Mouse (Mus musculus): ENCODE data around the gene Lnx2. TPM values are rescaled to one million over a fixed set of nuclear protein-coding genes. Genes with fewer than 3 reads are reported as not detected.

Gene Lnx2
- total RNA-seq, 1 experiment: 11.6 TPM

DNA sequence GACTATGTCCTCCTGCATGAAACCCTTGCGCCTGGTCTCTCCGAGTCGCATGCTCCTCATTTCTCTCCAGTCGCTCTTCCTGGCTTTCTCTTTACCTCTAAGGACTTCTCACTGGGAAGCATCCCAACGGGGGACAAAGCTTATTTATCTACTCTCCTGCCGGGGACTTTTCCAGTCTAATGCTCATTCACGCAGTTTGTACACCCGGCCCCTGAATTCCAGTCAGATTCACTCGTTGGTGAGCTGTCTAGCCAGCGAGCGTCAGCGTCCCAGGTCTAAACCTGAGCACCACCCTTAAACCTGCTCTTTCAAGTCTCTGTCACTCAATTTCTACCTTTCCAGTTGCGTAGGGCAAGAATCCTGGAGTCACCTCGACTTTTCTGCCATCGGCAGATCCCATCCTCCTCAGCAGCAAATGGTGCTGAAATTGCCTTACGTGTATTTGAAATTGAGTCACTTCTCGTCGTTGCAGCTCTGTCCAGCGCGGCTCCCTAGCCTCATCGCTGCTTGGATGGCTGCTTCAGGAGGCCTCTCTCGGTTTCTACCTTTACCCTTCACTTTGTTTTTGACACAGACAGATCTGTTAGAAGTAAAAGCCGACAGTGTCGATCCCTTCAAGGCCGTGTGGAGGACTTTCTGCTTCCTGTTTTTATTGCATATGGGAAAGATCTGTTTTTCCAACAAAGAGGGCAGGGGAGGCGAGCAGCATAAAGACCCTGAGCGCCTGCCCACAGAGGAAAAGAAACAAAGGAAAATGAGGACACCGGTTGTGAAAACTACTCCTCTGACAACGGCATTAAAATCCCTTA, 24.7 kb downstream of the Lnx2 start:
- Histone ChIP-seq H3K4me1 (ENCODE audit: control insufficient read depth in 2 of 2, insufficient read depth in 2 of 2, low read length in 2 of 2, poor library complexity in 1 of 2) (0 out of 4 replicates have a peak, but pooled peaks cover 0 to 2% of the 10 kb centered on the region in 2 experiments), H3K4me3 (ENCODE audit: insufficient read depth in 1 of 2, low read depth in 1 of 2, low read length in 2 of 2, poor library complexity in 1 of 2, severe bottlenecking in 1 of 2) (no peak overlapping the region), H3K9me3 (ENCODE audit: control insufficient read depth, insufficient read depth, low read depth, low read length) (no peaks in the 10 kb centered on the region), H3K27ac (ENCODE audit: insufficient read depth, low read depth, low read length, poor library complexity, severe bottlenecking) (no peak overlapping the region), H3K36me3 (ENCODE audit: control insufficient read depth, insufficient read depth, low read length, poor library complexity, severe bottlenecking) (no peaks in the 10 kb centered on the region; the same call in 1 of the 2 replicates), H3K9ac (ENCODE audit: insufficient read depth, low read depth, low read length, poor library complexity, severe bottlenecking) (no peak overlapping the region)
- in situ Hi-C loops (cut with MboI; ENCODE audit: low sequenced_read_pairs in 2 of 2, unreplicated experiment in 2 of 2): no loop called here
- TF ChIP-seq ZNF384 (IDR thresholded peaks at IDR 0.05; ENCODE audit: low read depth, low read length): no peak
- no peak for TF ChIP-seq HCFC1 (IDR thresholded peaks at IDR 0.05; ENCODE audit: borderline replicate concordance, insufficient read depth, low read length)
- TF ChIP-seq CHD2 (IDR thresholded peaks at IDR 0.05; ENCODE audit: low read depth, low read length): no peak
- no peak for TF ChIP-seq MAFK (IDR thresholded peaks at IDR 0.05; ENCODE audit: insufficient read depth, low read depth, low read length)
- TF ChIP-seq ZC3H11A (IDR thresholded peaks at IDR 0.05; ENCODE audit: borderline replicate concordance, low read depth, low read length): no peak
- DNase-seq (ENCODE audit: low read depth, low spot score): no peak

DNA sequence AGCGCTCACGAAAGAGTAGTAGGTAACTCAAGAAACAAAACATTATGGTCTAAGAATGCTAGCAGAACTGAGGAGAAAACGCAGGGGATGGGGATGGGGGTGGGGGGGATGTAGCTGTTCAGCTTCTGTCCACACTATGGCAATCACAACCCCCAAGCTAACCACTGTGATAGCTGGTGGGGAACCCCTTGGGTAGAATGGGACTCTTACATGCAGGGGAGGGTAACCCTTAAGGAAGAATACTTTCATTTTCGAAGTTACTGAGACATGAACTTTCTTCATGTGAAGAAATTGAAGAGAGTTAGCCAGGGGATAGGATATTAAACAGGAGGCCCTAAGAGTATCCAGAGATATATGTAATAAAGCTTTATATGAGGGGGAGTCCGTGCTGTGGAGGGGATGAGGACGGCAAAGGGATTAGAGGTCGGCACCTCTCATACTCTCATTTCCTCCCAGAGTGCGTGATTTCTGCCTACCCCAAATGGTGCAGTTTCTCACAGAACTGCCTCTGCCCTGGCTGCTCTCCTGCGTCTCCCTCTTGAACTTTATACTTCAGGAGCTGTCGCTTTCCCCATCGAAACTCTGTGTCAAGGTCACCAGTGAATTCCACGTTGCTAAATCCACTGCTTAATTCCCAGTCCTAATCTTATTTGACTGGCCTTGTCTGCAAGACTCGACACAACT, 25.4 kb downstream of the Lnx2 start:
- peaks cover 0 to 2% of the 10 kb centered on the region in 2 experiments; a peak in 1 of 4 replicates for H3K4me1 ChIP-seq (ENCODE audit: control insufficient read depth in 2 of 2, insufficient read depth in 2 of 2, low read length in 2 of 2, poor library complexity in 1 of 2)
- no peak overlapping the region for H3K4me3 ChIP-seq (ENCODE audit: insufficient read depth in 1 of 2, low read depth in 1 of 2, low read length in 2 of 2, poor library complexity in 1 of 2, severe bottlenecking in 1 of 2)
- no peak for DNase-seq (ENCODE audit: low read depth, low spot score)
- H3K9me3 ChIP-seq (ENCODE audit: control insufficient read depth, insufficient read depth, low read depth, low read length): no peaks in the 10 kb centered on the region
- no peak overlapping the region for H3K9ac ChIP-seq (ENCODE audit: insufficient read depth, low read depth, low read length, poor library complexity, severe bottlenecking)
- in situ Hi-C loops (cut with MboI; ENCODE audit: low sequenced_read_pairs in 2 of 2, unreplicated experiment in 2 of 2): no loop called here
- no peaks in the 10 kb centered on the region; the same call in 1 of the 2 replicates for H3K36me3 ChIP-seq (ENCODE audit: control insufficient read depth, insufficient read depth, low read length, poor library complexity, severe bottlenecking)
- H3K27ac ChIP-seq (ENCODE audit: insufficient read depth, low read depth, low read length, poor library complexity, severe bottlenecking): no peak overlapping the region
- TF ChIP-seq ZC3H11A (IDR thresholded peaks at IDR 0.05; ENCODE audit: borderline replicate concordance, low read depth, low read length) (no peak), MAFK (IDR thresholded peaks at IDR 0.05; ENCODE audit: insufficient read depth, low read depth, low read length) (no peak), HCFC1 (IDR thresholded peaks at IDR 0.05; ENCODE audit: borderline replicate concordance, insufficient read depth, low read length) (no peak), CHD2 (IDR thresholded peaks at IDR 0.05; ENCODE audit: low read depth, low read length) (no peak), ZNF384 (IDR thresholded peaks at IDR 0.05; ENCODE audit: low read depth, low read length) (no peak)

DNA sequence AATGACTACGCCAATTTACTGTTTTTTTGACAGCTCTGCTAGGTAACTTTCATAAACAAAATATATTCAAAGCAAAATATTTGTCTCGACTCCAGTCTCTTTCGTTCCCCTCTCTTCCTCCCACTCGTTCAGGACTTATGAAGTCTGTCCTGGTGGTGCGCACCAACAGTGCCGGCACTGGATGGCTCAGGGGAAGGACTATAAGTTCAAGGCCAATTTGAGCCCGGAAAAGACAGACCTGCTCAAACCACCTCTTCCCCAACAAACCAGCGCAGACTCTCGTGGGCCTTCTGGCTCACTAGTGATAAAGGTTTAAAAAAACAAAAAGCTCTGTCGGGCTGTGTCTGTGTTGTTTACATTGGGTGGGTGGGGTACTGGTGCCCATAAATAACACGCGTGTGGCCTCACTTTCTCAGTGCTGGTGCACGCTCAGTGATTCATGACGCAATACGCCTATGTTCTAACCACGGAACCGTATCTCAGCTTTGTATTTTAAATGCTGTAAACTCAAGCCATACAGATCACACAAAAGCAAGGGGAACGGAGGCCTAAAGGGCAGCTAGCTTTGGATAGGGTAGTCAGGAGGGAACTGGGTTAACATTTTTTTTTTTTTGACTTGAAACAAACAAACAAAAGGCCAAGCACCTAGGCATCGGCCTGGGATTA, 26.7 kb downstream of the Lnx2 start:
- Histone ChIP-seq H3K9ac (ENCODE audit: insufficient read depth, low read depth, low read length, poor library complexity, severe bottlenecking) (no peak overlapping the region), H3K4me3 (ENCODE audit: insufficient read depth in 1 of 2, low read depth in 1 of 2, low read length in 2 of 2, poor library complexity in 1 of 2, severe bottlenecking in 1 of 2) (no peak overlapping the region), H3K9me3 (ENCODE audit: control insufficient read depth, insufficient read depth, low read depth, low read length) (no peaks in the 10 kb centered on the region), H3K27ac (ENCODE audit: insufficient read depth, low read depth, low read length, poor library complexity, severe bottlenecking) (no peak overlapping the region), H3K36me3 (ENCODE audit: control insufficient read depth, insufficient read depth, low read length, poor library complexity, severe bottlenecking) (no peaks in the 10 kb centered on the region; the same call in 1 of the 2 replicates), H3K4me1 (ENCODE audit: control insufficient read depth in 2 of 2, insufficient read depth in 2 of 2, low read length in 2 of 2, poor library complexity in 1 of 2) (no peaks in the 10 kb centered on the region; a peak in 1 of 4 replicates)
- in situ Hi-C loops (cut with MboI; ENCODE audit: low sequenced_read_pairs in 2 of 2, unreplicated experiment in 2 of 2): no loop called here
- TF ChIP-seq HCFC1 (IDR thresholded peaks at IDR 0.05; ENCODE audit: borderline replicate concordance, insufficient read depth, low read length): no peak
- TF ChIP-seq ZNF384 (IDR thresholded peaks at IDR 0.05; ENCODE audit: low read depth, low read length): no peak
- no peak for TF ChIP-seq MAFK (IDR thresholded peaks at IDR 0.05; ENCODE audit: insufficient read depth, low read depth, low read length)
- TF ChIP-seq ZC3H11A (IDR thresholded peaks at IDR 0.05; ENCODE audit: borderline replicate concordance, low read depth, low read length): no peak
- no peak for TF ChIP-seq CHD2 (IDR thresholded peaks at IDR 0.05; ENCODE audit: low read depth, low read length)
- DNase-seq (ENCODE audit: low read depth, low spot score): no peak

DNA sequence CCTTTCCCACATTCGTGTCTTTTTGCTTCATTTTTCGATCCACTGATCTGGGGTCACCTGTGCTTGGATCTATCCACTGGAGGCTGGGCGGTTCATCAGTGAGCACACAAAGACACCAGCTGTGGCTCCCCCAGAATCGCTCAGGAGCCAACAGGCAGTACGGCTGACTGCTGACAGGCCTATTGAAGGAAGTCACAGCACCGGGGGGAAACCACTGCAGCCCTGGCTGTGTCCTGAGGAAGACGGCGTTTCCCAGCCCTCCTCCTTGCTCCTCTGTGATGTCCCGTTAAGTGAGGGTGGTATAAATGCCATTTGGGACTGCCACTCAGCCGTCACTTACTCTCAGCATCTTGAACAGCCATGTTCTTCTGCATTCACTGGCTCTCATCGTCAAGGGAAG, 30.5 kb downstream of the Lnx2 start:
- in situ Hi-C loops (cut with MboI; ENCODE audit: low sequenced_read_pairs in 2 of 2, unreplicated experiment in 2 of 2): no loop called here
- Histone ChIP-seq H3K27ac (ENCODE audit: insufficient read depth, low read depth, low read length, poor library complexity, severe bottlenecking) (no peak overlapping the region), H3K4me3 (ENCODE audit: insufficient read depth in 1 of 2, low read depth in 1 of 2, low read length in 2 of 2, poor library complexity in 1 of 2, severe bottlenecking in 1 of 2) (no peak overlapping the region), H3K4me1 (ENCODE audit: control insufficient read depth in 2 of 2, insufficient read depth in 2 of 2, low read length in 2 of 2, poor library complexity in 1 of 2) (peaks cover 0 to 8% of the 10 kb centered on the region in 2 experiments; a peak in 2 of 4 replicates), H3K9ac (ENCODE audit: insufficient read depth, low read depth, low read length, poor library complexity, severe bottlenecking) (no peak overlapping the region), H3K9me3 (ENCODE audit: control insufficient read depth, insufficient read depth, low read depth, low read length) (no peaks in the 10 kb centered on the region), H3K36me3 (ENCODE audit: control insufficient read depth, insufficient read depth, low read length, poor library complexity, severe bottlenecking) (peaks cover 3% of the 10 kb centered on the region; the same call in 1 of the 2 replicates)
- TF ChIP-seq MAFK (IDR thresholded peaks at IDR 0.05; ENCODE audit: insufficient read depth, low read depth, low read length): no peak
- no peak for TF ChIP-seq CHD2 (IDR thresholded peaks at IDR 0.05; ENCODE audit: low read depth, low read length)
- TF ChIP-seq HCFC1 (IDR thresholded peaks at IDR 0.05; ENCODE audit: borderline replicate concordance, insufficient read depth, low read length): no peak
- no peak for TF ChIP-seq ZNF384 (IDR thresholded peaks at IDR 0.05; ENCODE audit: low read depth, low read length)
- TF ChIP-seq ZC3H11A (IDR thresholded peaks at IDR 0.05; ENCODE audit: borderline replicate concordance, low read depth, low read length): no peak
- DNase-seq (ENCODE audit: low read depth, low spot score): no peak

All from ES-E14 (cell line).